Mouse (Mus musculus) E14TG2a.4 (cell line): ENCODE data around the gene Gprin2.

Source experiments
- CTCF ChIP-seq: conservative IDR thresholded peaks from 2 replicates; pipeline ENCODE4 v1.5.1; 2014; ENCODE audit warnings: low read length
- NANOG ChIP-seq: IDR thresholded peaks from 2 replicates; pipeline ENCODE4 v1.6.1; 2014; ENCODE audit warnings: borderline replicate concordance, low read length, mixed read lengths
- POU5F1 ChIP-seq: IDR thresholded peaks from 2 replicates; pipeline ENCODE4 v1.6.1; 2014; ENCODE audit warnings: low read length, borderline replicate concordance

- TF ChIP-seq CTCF, result no peak
- no peak for TF ChIP-seq POU5F1
- no peak for TF ChIP-seq NANOG
Observed at GRCm38 (mm10) chr14:34220426-34220825, 19.0 kb upstream of the Gprin2 start.
